Mouse (Mus musculus): Measurements from ENCODE around the gene Ankra2.

Ankra2 gene

GRCm38 (mm10) chr13:98296072-98296471 lies 33.2 kb downstream of the Ankra2 start:
- no peak for DNase-seq (ENCODE audit: low spot score in 2 of 2)

DNA sequence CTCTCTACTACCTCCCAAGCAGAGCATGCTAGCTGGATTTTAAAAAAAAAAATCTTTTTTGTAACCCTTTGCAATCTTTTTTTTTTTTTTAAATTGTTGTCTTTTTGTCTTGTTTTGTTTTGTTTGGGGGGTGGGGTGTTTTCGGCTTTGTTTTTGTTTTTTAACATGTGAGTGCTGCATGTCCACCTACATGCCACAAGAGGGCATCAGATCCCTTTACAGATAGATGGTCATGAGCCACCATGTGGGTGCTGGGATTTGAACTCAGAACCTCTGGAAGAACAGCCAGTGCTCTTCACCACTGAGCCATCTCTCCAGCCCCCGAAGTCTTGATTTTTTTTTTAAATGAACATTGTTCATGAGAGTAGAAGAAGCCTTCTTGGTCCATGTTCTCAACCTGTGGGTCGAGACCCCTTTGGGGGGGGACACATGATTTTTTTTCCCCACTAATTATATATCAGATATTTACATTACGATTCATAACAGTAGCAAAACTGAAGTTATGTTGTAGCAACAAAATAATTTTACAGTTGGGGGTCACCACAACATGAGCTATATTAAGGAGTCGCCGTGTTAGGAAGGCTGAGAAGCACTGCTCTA lies 35.1 kb downstream of the Ankra2 start:
- no peak for DNase-seq (ENCODE audit: low spot score in 2 of 2)

GRCm38 (mm10) chr13:98298833-98299758 lies 36.2 kb downstream of the Ankra2 start:
- DNase-seq (ENCODE audit: low spot score in 2 of 2), result peak; percentile 55 to 70

GRCm38 (mm10) chr13:98305257-98305656 lies 42.4 kb downstream of the Ankra2 start:
- no peak for DNase-seq (ENCODE audit: low spot score in 2 of 2)

GRCm38 (mm10) chr13:98306393-98306792 lies 43.5 kb downstream of the Ankra2 start:
- no peak for DNase-seq (ENCODE audit: low spot score in 2 of 2)

DNA sequence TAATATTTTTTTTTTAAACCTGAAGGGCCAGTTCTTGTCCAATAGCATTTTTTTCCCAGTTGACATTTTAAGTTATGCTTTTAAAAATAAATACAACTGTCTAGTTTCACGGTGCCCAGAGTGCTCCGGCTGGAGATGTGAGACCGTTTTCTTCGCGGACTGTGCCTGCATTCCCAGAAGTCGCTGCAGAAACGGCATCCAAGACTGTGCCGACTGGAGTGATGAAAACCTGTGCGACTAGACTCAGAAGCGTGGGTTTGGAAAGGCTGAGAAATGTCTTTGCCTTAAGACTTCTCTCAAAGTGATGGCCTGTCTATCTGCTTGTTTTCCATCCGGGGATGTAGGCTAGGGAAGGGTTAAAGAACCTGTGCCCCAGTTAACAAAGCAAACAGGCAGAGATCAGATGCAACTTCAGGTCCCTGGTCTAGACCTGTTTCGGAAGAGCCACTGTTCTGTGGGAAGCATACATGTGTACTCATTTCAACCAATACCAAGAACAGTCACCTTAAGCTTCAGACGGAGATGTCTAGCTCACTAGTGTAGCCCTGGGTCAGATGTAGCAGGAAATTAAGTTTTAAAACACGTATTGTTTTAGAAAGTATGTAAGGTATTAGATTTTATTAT lies 44.1 kb downstream of the Ankra2 start:
- peak in 1 of 2 experiments; percentile 14 for DNase-seq (ENCODE audit: low spot score in 2 of 2)

- no peak for DNase-seq (ENCODE audit: low spot score in 2 of 2)
Measured at GRCm38 (mm10) chr13:98308004-98308403, 45.1 kb downstream of the Ankra2 start.

GRCm38 (mm10) chr13:98308724-98309123 lies 45.9 kb downstream of the Ankra2 start:
- DNase-seq (ENCODE audit: low spot score in 2 of 2), result no peak

- DNase-seq (ENCODE audit: low spot score in 2 of 2), result no peak
Measured at GRCm38 (mm10) chr13:98311597-98311996, 48.7 kb downstream of the Ankra2 start.

DNA sequence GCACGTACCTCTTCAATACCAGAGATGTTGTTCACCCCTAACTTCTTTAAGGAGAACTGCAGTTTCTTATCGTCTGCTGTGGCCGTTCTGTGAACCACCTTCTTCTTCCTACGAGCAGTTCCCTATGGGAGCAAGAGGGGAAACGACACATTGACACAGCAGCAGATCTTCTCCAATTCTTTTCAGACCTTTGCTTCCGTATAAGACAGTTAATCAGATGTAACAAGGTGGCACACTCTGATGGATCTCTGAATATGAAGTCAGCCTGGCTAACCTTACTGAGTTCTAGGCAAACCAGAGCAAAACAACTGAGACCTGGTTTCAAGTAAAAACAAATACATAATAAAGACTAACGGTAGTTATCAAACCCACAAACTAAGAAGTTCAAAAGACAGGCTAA lies 50.8 kb downstream of the Ankra2 start:
- DNase-seq (ENCODE audit: low spot score in 2 of 2), result no peak

DNA sequence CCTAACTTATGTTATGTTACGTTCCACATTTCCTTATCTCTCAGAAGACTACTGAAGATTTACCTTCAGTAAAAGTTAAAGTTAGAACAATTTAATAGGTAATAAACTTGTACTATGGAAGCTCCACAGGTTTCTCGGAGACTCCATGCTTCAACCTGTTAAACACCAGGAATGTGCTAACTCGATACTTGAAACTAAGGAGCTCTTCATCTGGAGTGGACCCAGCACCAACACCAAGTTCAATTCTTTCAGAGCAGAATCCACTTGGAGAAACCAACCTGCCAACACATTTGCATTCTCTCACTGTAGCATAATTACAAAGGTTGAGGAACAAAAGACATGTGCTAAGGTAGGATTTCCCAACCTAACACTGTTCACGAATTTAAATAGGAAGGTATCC lies 52.2 kb downstream of the Ankra2 start:
- no peak for DNase-seq (ENCODE audit: low spot score in 2 of 2)

DNA sequence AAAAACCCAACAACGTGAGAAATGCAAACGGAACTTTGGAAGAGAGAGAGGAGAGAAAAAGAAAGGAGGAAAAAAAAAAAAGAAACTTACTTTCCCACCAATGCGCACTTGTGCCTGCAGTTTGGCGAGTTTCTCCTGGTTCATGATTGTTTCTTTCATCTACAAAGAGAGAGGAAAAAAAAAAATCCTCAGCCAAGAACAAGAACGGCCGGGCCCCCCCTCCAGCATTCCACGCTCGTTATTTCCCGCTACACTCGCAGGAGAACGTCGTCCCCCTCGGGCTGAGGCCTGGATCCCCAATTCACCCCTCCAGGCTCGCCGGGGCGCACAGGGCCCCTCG lies 53.2 kb downstream of the Ankra2 start:
- no peak for DNase-seq (ENCODE audit: low spot score in 2 of 2)

DNA sequence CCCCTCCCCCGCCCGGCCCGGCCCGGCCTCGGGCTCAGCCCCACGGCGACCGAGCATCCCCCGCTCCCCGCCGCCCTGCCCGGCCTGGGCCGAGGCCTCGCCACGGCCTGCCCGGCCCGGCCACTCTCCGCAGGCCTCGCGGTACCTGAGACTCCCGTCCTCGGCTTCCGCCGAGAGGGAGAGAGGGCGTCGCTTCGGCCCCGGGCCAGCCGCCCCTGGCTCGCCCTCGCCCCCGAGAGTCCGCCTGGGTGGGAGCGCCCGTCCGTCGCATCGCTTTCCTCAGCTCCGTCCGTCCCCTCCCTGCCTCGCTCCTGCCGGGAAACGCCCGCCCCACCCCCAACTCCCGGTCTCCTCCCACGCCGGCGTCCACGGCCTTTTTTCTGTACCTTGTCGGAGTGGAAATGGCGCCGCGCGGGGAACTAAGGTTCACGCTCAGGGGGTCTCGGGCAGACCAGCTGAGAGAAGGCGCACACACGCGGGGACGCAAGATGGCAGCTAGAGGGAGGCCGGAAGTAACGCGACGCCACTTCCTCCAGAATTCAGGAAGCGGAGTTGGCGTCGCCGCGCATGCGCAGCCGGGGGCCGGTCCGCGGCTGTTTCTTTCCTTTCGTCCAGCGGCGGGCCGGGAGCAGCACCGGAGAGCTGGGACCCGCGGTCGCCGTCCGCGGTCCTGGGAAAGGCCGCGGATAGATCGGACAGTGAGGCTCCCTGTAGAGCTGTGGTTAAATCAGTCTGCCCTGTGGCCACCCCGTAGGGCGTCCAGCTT lies 53.8 kb downstream of the Ankra2 start, which contains the start of gene Btf3:
Btf3 (minus strand) TSS at position 527 of the 766 bp plus-strand sequence.
- DNase-seq (ENCODE audit: low spot score in 2 of 2), result peak; percentile 90 to 92

DNA sequence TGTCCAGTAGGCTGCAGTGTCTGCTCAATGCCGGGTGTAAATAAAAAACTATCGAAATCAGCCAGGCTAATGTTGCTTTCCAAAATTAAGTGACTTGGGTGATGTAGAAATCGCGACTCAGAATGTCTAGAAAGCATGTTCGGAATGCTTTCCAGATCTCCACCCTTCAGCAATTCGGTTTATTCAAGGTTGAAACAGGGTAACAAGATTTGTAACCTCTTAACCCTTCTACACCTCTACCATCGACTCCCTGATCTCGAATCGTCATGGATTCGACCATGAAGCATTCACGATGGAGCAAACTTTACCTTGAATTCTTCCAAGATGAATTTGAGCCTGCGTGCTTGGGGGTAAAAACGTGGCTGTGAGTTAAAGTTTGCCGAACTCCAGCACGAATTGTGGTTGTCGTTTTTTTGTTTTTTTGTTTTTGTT lies 54.4 kb downstream of the Ankra2 start:
- DNase-seq (ENCODE audit: low spot score in 2 of 2), result no peak

DNA sequence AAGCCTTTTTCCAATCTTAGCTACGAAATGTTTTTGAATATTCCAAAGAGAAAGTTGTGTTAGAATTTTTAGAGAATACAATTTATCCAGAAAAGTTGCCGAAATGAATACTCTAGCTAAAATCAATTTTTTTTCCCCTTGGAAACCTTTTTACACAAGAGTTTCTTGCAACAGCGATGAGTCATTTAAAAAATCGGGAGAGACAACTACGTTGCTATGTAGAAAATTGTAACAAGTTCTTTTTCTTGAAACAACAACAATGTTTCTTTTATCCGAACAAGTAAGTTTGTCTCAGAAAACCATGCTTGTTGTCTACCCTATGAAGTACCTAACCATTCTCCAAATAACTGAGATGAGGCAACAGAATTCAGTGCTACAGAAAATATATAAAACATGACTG lies 55.0 kb downstream of the Ankra2 start:
- no peak for DNase-seq (ENCODE audit: low spot score in 2 of 2)

Data from right cerebral cortex, postnatal 36 days (tissue).